Mouse (Mus musculus): ENCODE results near the gene Lrsam1.

The Lrsam1 gene

GRCm38 (mm10) chr2:32966689-32967631 is 5.5 kb upstream of the Lrsam1 start:
- DNase-seq (ENCODE audit: inconsistent age in 2 of 2, low spot score in 1 of 2) = peak; percentile 92 to 97

- no peak for DNase-seq (ENCODE audit: inconsistent age in 2 of 2, low spot score in 1 of 2)
These were observed 4.8 kb upstream of the Lrsam1 start for GRCm38 (mm10) chr2:32966184-32966688.

GRCm38 (mm10) chr2:32965511-32966183 is 4.2 kb upstream of the Lrsam1 start:
- no peak for DNase-seq (ENCODE audit: inconsistent age in 2 of 2, low spot score in 1 of 2)

- no peak for DNase-seq (ENCODE audit: inconsistent age in 2 of 2, low spot score in 1 of 2)
These were observed 3.4 kb upstream of the Lrsam1 start for GRCm38 (mm10) chr2:32964659-32965457.

GRCm38 (mm10) chr2:32963981-32964380 is 2.6 kb upstream of the Lrsam1 start:
- DNase-seq (ENCODE audit: inconsistent age in 2 of 2, low spot score in 1 of 2) = no peak

- DNase-seq (ENCODE audit: inconsistent age in 2 of 2, low spot score in 1 of 2) = no peak
These were observed 2.1 kb upstream of the Lrsam1 start for GRCm38 (mm10) chr2:32963544-32963943.

GRCm38 (mm10) chr2:32962875-32963220 is 1.4 kb upstream of the Lrsam1 start:
- no peak for DNase-seq (ENCODE audit: inconsistent age in 2 of 2, low spot score in 1 of 2)

GRCm38 (mm10) chr2:32962062-32962874 is 854 bp upstream of the Lrsam1 start:
- DNase-seq (ENCODE audit: inconsistent age in 2 of 2, low spot score in 1 of 2) = peak in 1 of 2 experiments; percentile 64

- DNase-seq (ENCODE audit: inconsistent age in 2 of 2, low spot score in 1 of 2) = no peak
These were observed 1.1 kb downstream of the Lrsam1 start for GRCm38 (mm10) chr2:32960273-32960672.

- DNase-seq (ENCODE audit: inconsistent age in 2 of 2, low spot score in 1 of 2) = no peak
These were observed 4.1 kb downstream of the Lrsam1 start for GRCm38 (mm10) chr2:32957344-32957743.

- no peak for DNase-seq (ENCODE audit: inconsistent age in 2 of 2, low spot score in 1 of 2)
These were observed 6.8 kb downstream of the Lrsam1 start for GRCm38 (mm10) chr2:32954581-32954980.

- no peak for DNase-seq (ENCODE audit: inconsistent age in 2 of 2, low spot score in 1 of 2)
These were observed 14.0 kb downstream of the Lrsam1 start for GRCm38 (mm10) chr2:32947454-32947853.

GRCm38 (mm10) chr2:32940483-32940882 is 20.9 kb downstream of the Lrsam1 start:
- no peak for DNase-seq (ENCODE audit: inconsistent age in 2 of 2, low spot score in 1 of 2)

- peak in 1 of 2 experiments; percentile 70 for DNase-seq (ENCODE audit: inconsistent age in 2 of 2, low spot score in 1 of 2)
These were observed 22.0 kb downstream of the Lrsam1 start for GRCm38 (mm10) chr2:32939418-32939817.

GRCm38 (mm10) chr2:32938741-32939140 is 22.7 kb downstream of the Lrsam1 start:
- DNase-seq (ENCODE audit: inconsistent age in 2 of 2, low spot score in 1 of 2) = no peak

- DNase-seq (ENCODE audit: inconsistent age in 2 of 2, low spot score in 1 of 2) = no peak
These were observed 29.7 kb downstream of the Lrsam1 start for GRCm38 (mm10) chr2:32931730-32932129.

GRCm38 (mm10) chr2:32928947-32929829 is 32.2 kb downstream of the Lrsam1 start:
- no peak for DNase-seq (ENCODE audit: inconsistent age in 2 of 2, low spot score in 1 of 2)

- DNase-seq (ENCODE audit: inconsistent age in 2 of 2, low spot score in 1 of 2) = peak; percentile 69 to 82
These were observed 33.0 kb downstream of the Lrsam1 start for GRCm38 (mm10) chr2:32928235-32928946.
